Mouse (Mus musculus) erythroid progenitor cell, adult 5-6 weeks (primary cell): ENCODE results near the gene Scarb1. TPM values are rescaled to one million over a fixed set of nuclear protein-coding genes. Genes with fewer than 3 reads are reported as not detected.
"Not testable (repeated sequence)": the region's sequence is repeated elsewhere in the genome, so short reads cannot be mapped to it uniquely, and the experiment has no call there.

Source experiments
- ATAC-seq: replicated peaks from 2 replicates; pipeline ENCODE4 v1.8.0; 2016; ENCODE audit warnings: moderate number of reproducible peaks, mild to moderate bottlenecking, moderate TSS enrichment, inconsistent platforms; ENCODE audit not compliant: poor library complexity, low FRiP score, severe bottlenecking
- total RNA-seq, 2 experiments: library from RNA; stranded (forward) in 1 of 2; stranded (reverse) in 1 of 2; fragments of 150-400 nt in 1 of 2; fragments of 186-747, 209-891 nt in 1 of 2; gene quantifications; 2 replicates each; pipeline versions ENCODE4 v1.2.3 to v1.2.4; 2015 to 2017; ENCODE audit warnings: low replicate concordance in 2 of 2

The Scarb1 gene
- total RNA-seq (2015; ENCODE audit: low replicate concordance) = 33.9 and 39.0 TPM in 2 replicates
- 35.3 and 44.2 TPM in 2 replicates for total RNA-seq (2017; ENCODE audit: low replicate concordance)

DNA sequence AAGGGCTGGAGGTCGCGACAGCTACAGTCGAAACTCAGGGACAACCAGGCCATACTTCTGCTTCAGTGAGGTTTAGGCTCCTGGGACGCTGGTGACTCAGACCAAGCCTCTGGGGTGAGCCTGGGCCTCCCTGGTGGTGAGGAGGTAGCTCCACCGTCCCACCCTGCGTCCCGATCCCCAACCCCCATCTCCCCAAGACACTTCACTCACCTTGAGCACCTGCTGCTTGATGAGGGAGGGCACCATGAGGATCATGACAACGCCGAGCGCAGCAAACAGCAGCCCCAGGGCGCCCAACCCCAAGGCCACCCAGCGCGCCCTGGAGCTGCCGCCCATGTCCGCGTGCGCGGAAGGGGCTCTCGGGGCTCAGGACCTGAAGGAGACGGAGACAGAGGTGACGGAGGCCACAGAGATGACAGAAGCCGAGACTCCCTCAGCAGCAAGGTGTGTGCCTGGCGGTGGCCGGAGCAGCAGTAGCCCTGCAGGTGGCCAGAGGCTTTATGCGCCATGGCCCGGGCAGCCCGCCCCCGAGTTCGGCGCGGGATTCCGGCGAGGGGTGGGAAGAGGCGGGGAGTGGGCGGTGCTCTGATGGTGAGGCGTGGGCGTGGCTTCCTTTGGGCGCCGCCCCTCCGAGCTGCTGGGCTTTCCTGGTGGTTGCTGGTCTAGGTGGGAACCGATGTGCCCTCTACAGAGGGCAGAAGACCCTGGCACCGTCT, at the start of gene Scarb1:
Gene Scarb1 (minus strand): TSS at position 548 of the 716 bp plus-strand sequence.
- ATAC-seq = peak; percentile 83

- ATAC-seq = peak; percentile 61
Measured at GRCm38 (mm10) chr5:125389579-125390441, 48.9 kb upstream of the Scarb1 start, which contains the start of gene Ubc. Gene Ubc, minus strand, starts transcription at chr5:125390202.

- peak; percentile 65 for ATAC-seq
Measured at GRCm38 (mm10) chr5:125389131-125389578, 48.3 kb upstream of the Scarb1 start, which contains the start of gene Gm10382. Gene Gm10382, plus strand, starts transcription at chr5:125389322.

GRCm38 (mm10) chr5:125388358-125389092, 47.6 kb upstream of the Scarb1 start:
- no peak for ATAC-seq

- not testable (repeated sequence) for ATAC-seq
Measured at GRCm38 (mm10) chr5:125387295-125387694, 46.4 kb upstream of the Scarb1 start.

DNA sequence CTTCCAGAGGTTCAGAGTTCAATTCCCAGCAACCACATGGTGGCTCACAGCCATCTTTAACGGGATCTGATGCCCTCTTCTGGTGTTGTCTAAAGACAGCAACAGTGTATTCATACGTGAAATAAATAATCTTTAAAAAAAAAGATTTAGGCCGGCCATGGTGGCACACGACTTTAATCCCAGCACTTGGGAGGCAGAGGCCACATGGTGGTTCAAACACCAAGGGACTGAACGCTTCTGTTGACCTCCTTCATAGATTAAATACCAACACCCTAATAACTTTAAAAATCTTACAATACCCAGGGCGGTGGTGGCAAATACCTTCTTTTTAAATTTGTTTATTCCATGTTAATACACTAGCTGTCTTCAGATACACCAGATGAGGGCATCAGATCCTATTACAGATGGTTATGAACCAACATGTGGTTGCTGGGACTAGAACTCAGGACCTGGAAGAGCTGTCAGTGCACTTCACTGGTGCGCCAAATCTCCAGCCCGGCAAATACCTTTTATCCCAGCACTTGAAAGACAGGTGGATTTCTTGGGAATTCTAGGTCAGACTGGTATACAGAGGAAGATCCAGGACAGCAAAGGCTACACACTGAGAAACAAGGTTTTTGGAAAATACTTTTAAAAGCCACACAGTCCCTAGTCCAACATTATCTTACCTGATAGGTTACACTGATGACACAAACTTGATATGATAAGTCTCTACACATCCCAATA, 44.5 kb upstream of the Scarb1 start:
- ATAC-seq = no peak

DNA sequence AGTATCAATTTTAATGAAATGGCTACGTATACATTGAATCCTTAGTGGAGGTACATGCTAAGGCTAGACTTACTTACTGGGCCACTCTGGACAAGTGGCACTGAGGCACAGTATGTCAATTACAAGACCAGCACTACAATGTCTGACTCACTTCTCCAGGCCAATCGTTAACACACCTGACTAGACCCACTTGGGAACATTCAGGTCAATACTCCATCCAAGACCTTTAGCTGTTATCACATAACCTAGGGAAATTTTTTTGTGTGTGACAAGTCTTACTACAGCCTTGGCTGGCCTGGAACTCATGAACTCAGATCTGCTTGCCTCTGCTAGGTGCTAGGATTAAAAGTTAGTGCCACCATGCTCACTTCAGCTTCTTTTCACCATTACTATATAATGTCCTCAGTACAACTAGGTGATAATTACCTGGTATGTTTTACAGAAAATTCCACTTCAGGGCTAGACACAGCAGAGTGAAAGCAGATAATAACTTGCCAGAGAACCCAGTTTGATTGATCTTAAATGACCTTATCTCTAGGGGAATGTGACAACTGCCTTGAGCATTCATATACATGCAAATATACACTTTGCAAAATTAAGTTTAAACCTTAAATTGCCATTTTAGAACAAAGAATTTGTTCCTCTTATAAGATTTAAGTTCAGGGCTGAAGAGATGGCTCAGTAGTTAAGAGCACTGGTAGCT, 43.8 kb upstream of the Scarb1 start:
- ATAC-seq = no peak

DNA sequence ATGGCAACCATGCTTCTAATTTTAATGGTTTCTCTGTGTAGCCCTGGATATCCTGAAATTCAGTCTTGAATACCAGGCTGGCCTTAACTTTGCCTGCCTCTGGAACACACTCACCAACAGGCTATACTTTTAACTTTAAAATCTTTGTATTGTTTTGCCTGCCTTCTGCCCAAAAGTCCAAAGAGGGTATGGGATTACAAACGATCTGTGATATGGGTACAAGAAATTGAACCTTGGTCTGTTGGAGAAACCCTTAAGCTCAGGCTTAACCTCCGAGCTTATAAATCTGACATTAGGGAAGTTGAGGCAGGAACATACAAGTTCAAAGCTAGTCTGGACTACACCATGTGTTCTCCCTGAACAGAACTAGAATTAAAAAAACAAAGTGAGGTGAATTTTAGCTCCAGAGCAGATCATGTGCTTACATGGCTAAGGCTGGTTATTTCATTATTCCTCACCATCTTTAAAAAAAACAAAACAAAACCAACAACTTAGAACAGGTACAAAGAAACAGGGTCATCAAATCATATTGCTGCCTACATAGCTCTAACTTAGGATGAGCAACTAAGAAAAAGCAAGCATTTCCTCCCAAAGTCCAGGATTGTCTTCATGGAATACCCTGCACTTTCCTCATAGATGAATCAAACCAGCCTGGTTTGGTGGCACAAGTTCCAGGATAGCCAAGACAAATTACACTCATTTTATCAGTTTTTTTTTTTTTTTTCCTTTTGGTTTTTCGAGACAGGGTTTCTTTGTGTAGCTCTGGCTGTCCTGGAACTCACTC, 42.9 kb upstream of the Scarb1 start:
- no peak for ATAC-seq

- ATAC-seq = peak; percentile 64
Measured at GRCm38 (mm10) chr5:125382673-125383558, 42.0 kb upstream of the Scarb1 start.

GRCm38 (mm10) chr5:125381954-125382672, 41.2 kb upstream of the Scarb1 start:
- ATAC-seq = 0 out of 2 replicates have a peak, but pooled peaks have one; percentile 11

GRCm38 (mm10) chr5:125378919-125379318, 38.0 kb upstream of the Scarb1 start:
- no peak for ATAC-seq

DNA sequence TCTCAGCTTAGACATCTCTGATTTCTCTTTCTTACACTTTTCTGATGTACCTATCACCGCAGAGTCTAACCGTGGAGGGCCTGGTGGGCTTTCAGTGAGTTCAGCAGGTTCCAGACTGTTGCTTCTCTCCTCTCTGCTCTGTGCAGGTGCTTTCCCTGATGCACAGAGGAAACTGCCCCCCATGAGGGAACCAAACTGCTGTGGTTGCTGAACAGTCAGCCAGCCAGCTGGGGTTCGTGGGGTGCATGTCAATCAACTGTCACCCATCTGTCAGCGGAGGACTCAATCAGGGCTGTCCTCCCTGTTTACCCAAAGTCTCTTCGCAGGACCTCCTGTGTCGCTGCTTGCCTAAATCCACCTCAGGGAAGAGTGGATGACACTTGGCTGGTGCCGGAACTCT, 36.3 kb upstream of the Scarb1 start:
- no peak for ATAC-seq

DNA sequence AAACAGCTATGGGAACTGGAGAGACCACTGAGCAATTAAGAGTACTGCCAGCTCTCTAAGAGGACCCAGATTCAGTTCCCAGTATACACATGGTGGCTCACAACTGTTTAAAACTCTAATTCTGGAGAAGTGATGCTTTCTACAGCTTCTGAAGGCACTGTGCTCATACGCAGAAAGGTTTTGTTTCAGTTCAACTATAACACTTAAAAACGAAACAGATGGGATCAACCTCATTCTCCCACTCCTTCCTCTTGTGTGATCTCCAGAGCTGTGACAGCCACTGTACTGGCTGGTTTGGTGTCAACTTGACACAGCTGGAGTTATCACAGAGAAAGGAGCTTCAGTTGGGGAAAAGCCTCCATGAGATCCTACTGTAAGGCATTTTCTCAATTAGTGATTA, 35.0 kb upstream of the Scarb1 start:
- ATAC-seq = no peak

DNA sequence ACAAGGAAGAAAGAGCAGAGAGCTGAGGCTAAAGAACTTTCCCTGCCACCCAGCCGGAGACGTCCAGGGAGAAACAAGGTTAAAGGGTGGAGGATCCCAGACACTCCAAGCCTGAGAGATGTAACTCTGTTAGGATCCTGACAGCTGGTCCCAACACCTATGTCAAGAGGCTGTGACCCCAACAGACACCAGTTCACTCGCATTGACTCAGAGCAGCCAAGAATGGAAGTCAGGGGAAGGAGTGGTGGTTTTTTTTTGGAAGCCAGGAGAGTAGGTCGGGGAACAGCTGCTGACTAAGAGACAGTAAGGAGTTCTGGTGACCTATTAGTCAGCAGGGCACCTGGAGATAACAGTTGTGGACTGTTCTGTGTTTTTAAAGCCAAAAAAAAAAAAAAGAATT, 31.1 kb upstream of the Scarb1 start:
- ATAC-seq = no peak

DNA sequence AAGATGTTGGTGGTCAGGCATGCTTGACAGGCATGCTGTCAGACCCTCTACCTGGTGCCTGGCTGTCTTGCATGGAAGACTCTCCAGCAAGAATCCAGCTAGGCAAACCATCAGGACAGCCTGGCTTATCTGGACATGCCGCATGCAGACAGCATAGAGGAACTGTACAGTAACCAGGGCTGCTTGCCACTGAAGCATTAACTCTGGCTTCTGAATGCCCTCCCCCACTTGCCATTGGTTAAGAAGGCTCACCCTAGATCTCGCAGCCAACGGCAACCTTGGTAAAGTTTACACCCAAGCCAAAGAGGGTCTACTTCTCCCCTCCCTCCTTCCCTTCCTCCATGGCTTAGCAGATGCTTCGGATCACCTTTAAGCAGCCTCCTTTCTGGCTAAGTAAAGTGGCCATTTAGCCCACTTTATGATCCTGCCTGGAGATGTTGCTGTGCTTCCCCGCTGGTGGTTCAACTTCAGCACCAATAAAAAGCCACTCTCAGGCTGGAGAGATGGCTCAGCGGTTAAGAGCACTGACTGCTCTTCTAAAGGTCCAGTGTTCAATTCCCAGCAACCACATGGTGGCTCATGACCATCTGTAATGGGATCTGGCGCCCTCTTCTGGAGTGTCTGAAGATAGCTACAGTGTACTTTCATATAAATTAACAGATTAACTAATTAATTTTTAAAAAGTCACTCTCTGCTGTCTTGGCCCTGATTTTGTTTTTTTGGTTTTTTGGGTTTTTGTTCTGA, 30.2 kb upstream of the Scarb1 start:
- ATAC-seq = no peak

DNA sequence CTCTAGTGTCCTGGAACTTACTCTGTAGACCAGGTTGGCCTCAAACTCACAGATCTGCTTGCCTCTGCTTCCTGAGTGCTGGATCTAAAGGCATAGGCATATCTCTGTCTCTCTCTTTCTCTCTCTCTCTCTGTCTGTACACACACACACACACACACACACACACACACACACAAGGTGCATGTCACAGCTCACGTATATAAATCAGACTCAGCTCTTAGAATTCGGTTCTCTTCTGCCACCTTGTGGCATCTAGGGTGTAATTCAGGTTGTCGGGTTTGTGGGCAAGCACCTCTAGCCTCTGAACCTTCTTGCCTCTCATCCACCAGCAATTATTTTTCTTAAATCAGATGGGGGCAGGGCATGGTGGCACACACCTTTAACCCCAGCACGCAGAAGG, 27.7 kb upstream of the Scarb1 start:
- peak; percentile 88 for ATAC-seq
